In genomic region chr11:87241256-87241655, GRCm38 (mm10) we compare ENCODE assay signal across 18 mouse cellular contexts.
DNase-seq lines count a peak whose midpoint lies in the region; ATAC-seq and TF ChIP-seq lines count a peak whose summit lies in the region.
"Had no signal": no experiment of that assay in that cellular context is flagged by ENCODE, and none has a peak within 500 bp of the region (broad histone marks: within the 10 kb centered on the region; RNA-seq: fewer than 3 reads in every experiment).

No protein-coding gene starts in this region.

- peaks cover 39% of the 10 kb centered on the region for H3K4me1 ChIP-seq in heart, postnatal 0 days (ENCODE audit: control insufficient read depth, insufficient read depth)
- H3K4me1 ChIP-seq: forebrain, embryonic 15.5 days; neural tube, embryonic 13.5 days had no signal

- H3K9ac ChIP-seq in heart, postnatal 0 days (replicated peaks; ENCODE audit: low read depth, low read length): no peak overlapping the region
- H3K9ac ChIP-seq: forebrain, embryonic 15.5 days; neural tube, embryonic 13.5 days had no signal

- no peak for ATAC-seq in CD4-positive, CD25-positive, alpha-beta regulatory T cell, adult 4 months
- peak; percentile 17; the same call in 1 of the 2 replicates for ATAC-seq in heart, postnatal 0 days (ENCODE audit: insufficient read depth, low read depth)
- no peak for ATAC-seq in inflammation-experienced regulatory T-cells, adult 6 months
- ATAC-seq: forebrain, embryonic 15.5 days had no signal

- no peak for TF ChIP-seq EP300 in heart, postnatal 0 days (IDR thresholded peaks at IDR 0.05; ENCODE audit: low read depth)

- no peaks in the 10 kb centered on the region for H3K9me3 ChIP-seq in heart, postnatal 0 days (replicated peaks; ENCODE audit: control insufficient read depth, low read length)
- H3K9me3 ChIP-seq: forebrain, embryonic 15.5 days; midbrain, embryonic 10.5 days; neural tube, embryonic 13.5 days had no signal

- TF ChIP-seq CTCF in heart, postnatal 0 days (IDR thresholded peaks at IDR 0.05; ENCODE audit: low read depth): peak; percentile 25

- H3K4me3 ChIP-seq in heart, postnatal 0 days (ENCODE audit: low read depth, low read length): no peak overlapping the region
- H3K4me3 ChIP-seq: erythroblast, embryonic 14.5 days; forebrain, embryonic 15.5 days; midbrain, embryonic 10.5 days; neural tube, embryonic 13.5 days had no signal

- H3K36me3 ChIP-seq in heart, postnatal 0 days (replicated peaks; ENCODE audit: control insufficient read depth, insufficient read depth, low read length): peaks cover 5% of the 10 kb centered on the region; the same call in 1 of the 2 replicates

- H3K4me2 ChIP-seq in heart, postnatal 0 days (ENCODE audit: low read depth, low read length): no peak overlapping the region
- H3K4me2 ChIP-seq: forebrain, embryonic 15.5 days; neural tube, embryonic 13.5 days had no signal

- WGBS in heart, postnatal 0 days: 52% methylated on average over 7 of the region's 7 CpGs

- peak; percentile 10 for DNase-seq in CD4-positive, CD25-positive, alpha-beta regulatory T cell, adult 2 months (ENCODE audit: low read depth, low spot score)
- DNase-seq in heart, postnatal 0 days (ENCODE audit: low spot score): no peak
- DNase-seq in heart, postnatal 4 days: no peak
- DNase-seq in right cerebral cortex, adult 18-20 months: peak; percentile 33
- DNase-seq in right cerebral cortex, postnatal 25 days: no peak
- no peak for DNase-seq in testis, postnatal 14 days (ENCODE audit: low spot score)
- DNase-seq: adrenal gland, postnatal 10 days; cerebellum, adult 11-12 months; lung, adult 18-20 months; lung, postnatal 4 days; right cerebral cortex, postnatal 4 days had no signal

- peak overlapping the region; percentile 68 for H3K27ac ChIP-seq in heart, postnatal 0 days (ENCODE audit: low read depth)
- H3K27ac ChIP-seq: kidney, postnatal 0 days; midbrain, embryonic 10.5 days; neural tube, embryonic 13.5 days had no signal

- H3K27me3 ChIP-seq in heart, postnatal 0 days (ENCODE audit: control insufficient read depth, insufficient read depth, low read length): no peaks in the 10 kb centered on the region
- H3K27me3 ChIP-seq: forebrain, embryonic 15.5 days; neural tube, embryonic 13.5 days had no signal

Comparison
In these comparisons a context has a peak if more than half of its experiments do, and no peak if none do; other contexts are left out.
1. DNase-seq: peak in CD4-positive, CD25-positive, alpha-beta regulatory T cell, adult 2 months (single experiment) and right cerebral cortex, adult 18-20 months (single experiment); none in heart, postnatal 0 days (single experiment), heart, postnatal 4 days (single experiment), right cerebral cortex, postnatal 25 days (single experiment) and testis, postnatal 14 days (single experiment).